Mouse (Mus musculus) forebrain, postnatal 0 days (tissue): ENCODE data around the gene Olfr1513. TPM values are rescaled to one million over a fixed set of nuclear protein-coding genes. Genes with fewer than 3 reads are reported as not detected.

Experiments
- ATAC-seq: fragments of 200-750 bp; cut with Nextera tagmentation; 2 replicates; pipeline ENCODE4 v1.8.0; 2017; ENCODE audit warnings: mild to moderate bottlenecking, moderate library complexity
- DNase-seq: peaks from one replicate; pipeline ENCODE4 v3.0.0-alpha.2; 2015
- H3K27ac ChIP-seq: fragments of 300-500 bp; sonication (generic); 2 replicates; pipeline ENCODE4 v1.5.1; 2014; ENCODE audit warnings: low read depth, mild to moderate bottlenecking, antibody characterized with exemption, low read length, moderate library complexity, mixed read lengths
- H3K27me3 ChIP-seq: fragments of 300-500 bp; sonication (generic); 2 replicates; pipeline ENCODE4 v1.6.1; 2014; ENCODE audit warnings: mild to moderate bottlenecking, low read length, mixed read lengths; ENCODE audit not compliant: insufficient read depth
- H3K36me3 ChIP-seq: fragments of 300-500 bp; sonication (generic); 2 replicates; pipeline ENCODE4 v1.6.1; 2014; ENCODE audit warnings: mild to moderate bottlenecking, moderate library complexity; ENCODE audit not compliant: insufficient read depth
- H3K4me1 ChIP-seq: fragments of 300-500 bp; sonication (generic); 2 replicates; pipeline ENCODE4 v1.6.1; 2014; ENCODE audit warnings: antibody characterized with exemption; ENCODE audit not compliant: insufficient read depth
- H3K4me2 ChIP-seq: fragments of 300-500 bp; sonication (generic); 2 replicates; pipeline ENCODE4 v1.6.1; 2014; ENCODE audit warnings: low read depth, mild to moderate bottlenecking, moderate library complexity
- H3K4me3 ChIP-seq: fragments of 300-500 bp; sonication (generic); 2 replicates; pipeline ENCODE4 v1.5.1; 2014; ENCODE audit warnings: low read depth, low read length, mixed read lengths
- H3K9ac ChIP-seq: fragments of 300-500 bp; sonication (generic); 2 replicates; pipeline ENCODE4 v1.6.1; 2014; ENCODE audit warnings: mild to moderate bottlenecking
- H3K9me3 ChIP-seq: fragments of 300-500 bp; sonication (generic); 2 replicates; pipeline ENCODE4 v1.6.1; 2016; ENCODE audit warnings: low read length
- CTCF ChIP-seq: sonication (generic); IDR thresholded peaks from 2 replicates; pipeline ENCODE4 v1.5.1; 2016; ENCODE audit warnings: antibody characterized with exemption, control low read depth, low read depth
- WGBS: fragments of 180-500 bp; shearing (Covaris S2); extraction: QIAGEN DNeasy Blood & Tissue Kit; methylation state at CpG from one replicate; pipeline ENCODE4 v1.1.7; 2014; 5-methylcytosine and 5-hydroxymethylcytosine counted together
- polyA plus RNA-seq: library from polyadenylated mRNA; unstranded; fragments of >200 nt; fragmentation: Nextera tagmentation; extraction: Ambion mirVana; gene quantifications from 2 replicates; pipeline ENCODE4 v1.2.1, GENCODE M21; 2015
- total RNA-seq: library from RNA; depleted of rRNA; stranded (reverse); fragments of >200 nt; gene quantifications from 2 replicates; pipeline ENCODE4 v1.2.3, GENCODE M21; 2014

Gene Olfr1513
- total and polyA plus RNA-seq, 2 experiments from 2014 or later: not detected

DNA sequence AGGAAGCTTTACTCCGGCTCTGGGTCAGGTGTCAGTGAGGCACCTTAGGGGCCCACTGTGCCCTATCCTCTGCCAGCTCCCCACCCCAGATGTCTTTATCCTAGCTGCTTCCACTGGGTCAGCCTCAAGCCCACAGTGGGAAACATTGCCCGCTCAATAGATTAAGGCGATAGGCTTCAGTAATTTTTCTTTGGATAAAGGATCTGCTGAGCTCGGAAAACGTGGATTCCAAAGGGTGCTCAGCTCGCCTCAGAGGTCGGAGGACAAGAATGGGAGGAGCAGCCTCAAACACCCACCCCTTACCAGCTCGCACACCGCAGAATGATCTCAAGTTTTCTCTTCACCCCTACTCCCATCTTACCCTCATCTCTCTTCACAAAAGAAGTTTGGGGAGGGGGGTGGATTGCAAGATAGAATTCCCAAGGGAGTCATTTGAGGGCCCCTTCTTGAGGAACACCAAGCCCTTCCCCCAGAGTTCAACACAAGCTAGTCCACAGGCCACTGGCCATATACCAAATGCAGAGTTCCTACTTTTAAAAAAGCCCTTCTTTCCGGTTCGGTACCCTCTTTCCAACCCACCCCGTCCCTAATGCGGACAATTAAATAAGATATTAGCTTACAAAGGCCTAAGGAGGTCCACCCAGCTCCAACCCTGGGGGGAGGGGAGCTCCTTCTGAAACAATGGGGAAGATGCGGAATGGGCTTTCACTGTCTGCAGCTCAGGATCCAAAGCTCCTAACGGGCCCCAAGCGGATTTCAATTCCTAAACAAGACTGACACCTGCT, 39.6 kb downstream of the Olfr1513 start:
- peaks cover 18% of the 10 kb centered on the region for H3K36me3 ChIP-seq
- WGBS: 6% methylated on average over 16 of the region's 16 CpGs
- DNase-seq (peak; percentile 71), ATAC-seq (peak; percentile 72)
- H3K9ac ChIP-seq: peak overlapping the region; percentile 95
- H3K4me2 ChIP-seq: peak overlapping the region; percentile 79
- H3K27ac ChIP-seq: peak overlapping the region; percentile 93
- peak overlapping the region; percentile 93 for H3K4me3 ChIP-seq
- H3K9me3 ChIP-seq: no peaks in the 10 kb centered on the region
- peaks cover 14% of the 10 kb centered on the region; the same call in 1 of the 2 replicates for H3K4me1 ChIP-seq
- TF ChIP-seq CTCF: no peak
- H3K27me3 ChIP-seq: no peaks in the 10 kb centered on the region

DNA sequence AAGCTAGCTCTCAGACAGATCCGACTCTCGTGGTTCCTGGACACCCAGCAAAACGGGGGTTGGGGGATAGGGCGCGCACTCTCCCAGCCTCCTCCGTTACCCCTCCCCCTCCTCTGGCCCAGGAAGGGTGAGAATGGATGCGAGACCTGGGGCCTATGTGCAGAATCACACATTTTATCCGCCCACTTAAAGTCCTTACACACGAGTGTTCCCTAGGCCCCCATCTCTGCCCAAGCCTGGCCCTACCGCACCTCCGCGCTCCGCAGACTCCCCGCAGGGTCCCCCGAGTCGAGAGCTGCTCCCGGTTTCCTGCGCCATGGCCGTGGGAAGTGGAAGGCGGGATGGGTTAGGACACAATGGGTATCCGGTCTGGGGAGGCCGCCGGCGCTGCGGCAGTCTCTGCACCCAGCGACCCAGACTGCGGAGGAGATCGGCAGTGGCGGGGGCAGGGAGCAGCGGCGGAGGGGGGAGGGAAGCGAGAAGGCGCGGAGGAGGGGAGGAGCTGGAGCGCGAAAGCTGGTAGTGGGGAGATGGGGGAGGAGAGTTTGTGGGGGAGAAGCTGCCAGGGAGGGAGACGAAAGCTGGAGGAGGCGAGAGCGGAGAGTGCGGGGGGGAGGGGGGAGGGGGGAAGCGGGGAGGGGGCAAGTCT, 40.3 kb downstream of the Olfr1513 start:
- Histone ChIP-seq H3K4me3 (peak overlapping the region; percentile 93), H3K27ac (peak overlapping the region; percentile 93), H3K9me3 (no peaks in the 10 kb centered on the region), H3K27me3 (no peaks in the 10 kb centered on the region), H3K36me3 (peaks cover 18% of the 10 kb centered on the region), H3K4me1 (peaks cover 18% of the 10 kb centered on the region), H3K9ac (peak overlapping the region; percentile 95), H3K4me2 (peak overlapping the region; percentile 79)
- no peak for TF ChIP-seq CTCF
- under 1% methylated on average over 34 of the region's 41 CpGs for WGBS
- peak; percentile 87 for DNase-seq
- ATAC-seq: peak; percentile 88

DNA sequence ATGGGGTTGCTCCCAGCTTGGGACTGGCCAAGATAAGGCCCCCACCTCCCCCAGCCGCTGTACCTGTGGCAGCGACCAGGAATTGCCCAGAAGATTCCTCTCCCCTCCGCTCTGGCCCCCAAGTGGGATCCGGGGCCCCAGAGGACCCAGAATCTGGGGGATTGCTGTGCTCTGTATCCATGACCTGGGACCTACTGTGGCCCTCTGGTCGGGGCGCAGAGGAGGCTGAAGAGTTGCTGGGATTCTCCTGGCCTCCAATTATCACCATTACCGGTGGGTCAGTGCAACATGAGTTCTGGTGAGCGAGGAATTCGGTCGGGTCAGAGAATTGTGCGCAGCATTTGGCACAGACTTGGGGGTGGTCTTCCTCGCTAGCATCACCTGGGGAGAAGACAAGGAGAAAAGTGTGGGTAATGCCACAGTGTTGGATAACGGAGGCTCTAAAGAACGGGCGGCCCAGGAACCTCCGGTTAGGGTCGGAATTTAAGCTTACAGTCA, 40.9 kb downstream of the Olfr1513 start:
- peaks cover 19% of the 10 kb centered on the region for H3K4me1 ChIP-seq
- ATAC-seq (no peak), DNase-seq (no peak)
- peaks cover 21% of the 10 kb centered on the region for H3K36me3 ChIP-seq
- peak overlapping the region; percentile 93 for H3K4me3 ChIP-seq
- H3K9ac ChIP-seq: peak overlapping the region; percentile 95
- H3K9me3 ChIP-seq: no peaks in the 10 kb centered on the region
- WGBS: 12% methylated on average over 17 of the region's 17 CpGs
- no peaks in the 10 kb centered on the region for H3K27me3 ChIP-seq
- TF ChIP-seq CTCF: no peak
- H3K4me2 ChIP-seq: peak overlapping the region; percentile 79
- peak overlapping the region; percentile 93 for H3K27ac ChIP-seq

DNA sequence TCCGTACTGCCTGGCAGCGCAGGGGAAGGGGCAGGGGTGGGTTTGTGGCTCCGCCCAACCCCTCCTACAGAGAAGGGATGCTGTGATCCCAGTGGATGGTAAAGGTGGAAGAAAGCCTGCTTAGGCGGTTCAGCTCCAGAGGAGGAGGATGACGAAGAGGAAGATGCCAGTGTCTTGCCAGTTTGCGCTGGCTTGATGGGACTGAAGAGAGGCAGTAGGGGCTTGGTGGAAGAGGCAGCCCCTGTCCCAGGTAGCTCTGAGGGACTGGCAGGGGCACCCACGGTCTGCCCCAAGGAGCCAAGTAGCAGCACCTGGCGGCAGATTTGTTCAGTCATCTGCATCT, 41.4 kb downstream of the Olfr1513 start:
- H3K36me3 ChIP-seq: peaks cover 21% of the 10 kb centered on the region
- no peaks in the 10 kb centered on the region for H3K9me3 ChIP-seq
- WGBS: 48% methylated on average over 8 of the region's 8 CpGs
- H3K27me3 ChIP-seq: no peaks in the 10 kb centered on the region
- peaks cover 19% of the 10 kb centered on the region for H3K4me1 ChIP-seq
- peak overlapping the region; percentile 79 for H3K4me2 ChIP-seq
- peak overlapping the region; percentile 93 for H3K4me3 ChIP-seq
- H3K9ac ChIP-seq: no peak overlapping the region; the same call in 1 of the 2 replicates
- no peak overlapping the region for H3K27ac ChIP-seq
- DNase-seq (no peak), ATAC-seq (no peak)
- TF ChIP-seq CTCF: no peak

DNA sequence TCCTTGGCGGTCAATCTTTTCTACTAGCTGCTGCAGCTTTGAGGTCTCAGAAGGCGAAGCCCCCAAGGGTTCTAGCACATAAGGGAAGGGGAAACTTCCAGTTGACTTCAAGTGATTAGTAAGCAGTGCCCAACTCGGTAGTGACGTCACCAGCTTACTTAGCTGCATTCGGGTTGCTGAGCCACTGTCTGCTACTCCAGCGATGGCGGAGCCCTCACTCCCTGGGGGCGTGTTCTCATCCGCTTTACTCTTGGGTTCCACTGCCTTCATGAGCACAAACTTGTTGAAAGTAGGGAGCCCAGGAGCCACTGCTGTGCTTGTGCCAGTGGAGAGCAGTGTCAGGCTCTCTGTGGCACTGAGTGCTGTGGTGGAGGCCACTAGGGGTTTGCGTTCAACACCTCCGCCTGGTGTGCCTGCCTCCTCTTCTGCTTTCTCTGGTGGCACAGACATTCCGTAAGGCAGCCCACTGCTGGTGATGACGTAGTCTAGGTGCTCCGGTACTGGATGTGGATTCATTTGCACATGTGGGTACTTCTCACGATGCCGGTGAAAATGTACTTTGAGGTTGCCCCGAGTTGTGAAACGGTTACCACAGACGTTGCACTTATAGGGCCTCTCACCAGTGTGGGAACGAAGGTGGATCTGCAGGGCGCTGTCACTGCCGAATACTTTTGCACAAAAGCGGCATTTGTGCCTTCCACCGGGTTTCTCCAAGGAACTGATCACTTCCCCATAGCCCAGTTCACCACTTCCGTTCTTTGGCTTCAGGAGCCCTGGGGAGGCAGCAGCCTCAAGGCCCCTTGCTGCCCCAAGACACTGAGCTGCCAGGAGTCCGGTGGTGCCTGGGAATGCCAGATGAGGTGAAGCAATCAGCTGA, 42.0 kb downstream of the Olfr1513 start:
- WGBS: 85% methylated on average over 26 of the region's 26 CpGs
- no peak for TF ChIP-seq CTCF
- H3K36me3 ChIP-seq: peaks cover 21% of the 10 kb centered on the region
- no peaks in the 10 kb centered on the region for H3K9me3 ChIP-seq
- DNase-seq (no peak), ATAC-seq (no peak)
- no peak overlapping the region for H3K27ac ChIP-seq
- peak overlapping the region; percentile 79; the same call in 1 of the 2 replicates for H3K4me2 ChIP-seq
- H3K4me3 ChIP-seq: no peak overlapping the region
- H3K27me3 ChIP-seq: no peaks in the 10 kb centered on the region
- peaks cover 19% of the 10 kb centered on the region for H3K4me1 ChIP-seq
- H3K9ac ChIP-seq: no peak overlapping the region

DNA sequence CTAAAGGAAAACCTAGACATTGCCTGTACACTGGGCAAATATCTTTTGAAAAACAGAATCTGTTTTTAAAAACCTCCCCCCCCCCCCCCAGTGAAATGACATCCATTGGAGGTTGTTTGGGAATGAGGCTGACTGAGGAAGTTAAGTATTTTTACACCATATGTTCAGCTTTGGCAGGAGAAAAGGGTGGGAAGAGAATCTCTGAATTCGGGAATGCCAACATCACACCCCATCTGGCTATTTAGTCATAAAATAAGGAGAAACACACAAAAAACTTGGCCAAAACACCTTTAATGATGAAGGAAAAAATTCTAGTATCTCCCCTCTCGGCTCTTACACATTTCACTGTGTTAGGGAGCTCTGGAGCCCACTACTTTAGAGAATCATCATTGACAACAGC, 45.3 kb downstream of the Olfr1513 start:
- DNase-seq: peak; percentile 66
- no peak overlapping the region for H3K27ac ChIP-seq
- 53% methylated on average over 2 of the region's 2 CpGs for WGBS
- peaks cover 11% of the 10 kb centered on the region for H3K4me1 ChIP-seq
- ATAC-seq: peak; percentile 28; the same call in 1 of the 2 replicates
- no peaks in the 10 kb centered on the region for H3K9me3 ChIP-seq
- H3K4me2 ChIP-seq: peak overlapping the region; percentile 11; the same call in 1 of the 2 replicates
- H3K9ac ChIP-seq: no peak overlapping the region
- TF ChIP-seq CTCF: no peak
- H3K4me3 ChIP-seq: no peak overlapping the region
- peaks cover 27% of the 10 kb centered on the region for H3K36me3 ChIP-seq
- no peaks in the 10 kb centered on the region for H3K27me3 ChIP-seq
